Mouse (Mus musculus): Measurements from ENCODE around the gene Tufm. TPM values are rescaled to one million over a fixed set of nuclear protein-coding genes. Genes with fewer than 3 reads are reported as not detected.

Gene Tufm
- polyA plus RNA-seq, 1 experiment from 2014 or later, result 167 TPM

GRCm38 (mm10) chr7:126497966-126498365 is 10.8 kb downstream of the Tufm start:
- H3K36me3 ChIP-seq (ENCODE audit: control insufficient read depth, insufficient read depth, low read length), result peaks cover 58% of the 10 kb centered on the region
- WGBS, result 91% methylated on average over 12 of the region's 12 CpGs
- no peaks in the 10 kb centered on the region for H3K27me3 ChIP-seq (ENCODE audit: control insufficient read depth, insufficient read depth, low read length)
- DNase-seq (ENCODE audit: low spot score), result no peak
- no peak for ATAC-seq (ENCODE audit: insufficient read depth, low FRiP score, low TSS enrichment)
- H3K27ac ChIP-seq (ENCODE audit: low read depth, low read length), result no peak overlapping the region
- no peak overlapping the region for H3K4me3 ChIP-seq (ENCODE audit: low read depth, low read length)
- no peak overlapping the region for H3K4me2 ChIP-seq (ENCODE audit: low read depth)
- H3K9ac ChIP-seq (ENCODE audit: low read length), result no peak overlapping the region
- H3K9me3 ChIP-seq (ENCODE audit: control insufficient read depth, low read length), result no peaks in the 10 kb centered on the region
- peaks cover 6% of the 10 kb centered on the region for H3K4me1 ChIP-seq (ENCODE audit: control insufficient read depth, insufficient read depth, low read length)

GRCm38 (mm10) chr7:126499416-126499815 is 12.3 kb downstream of the Tufm start:
- peaks cover 6% of the 10 kb centered on the region for H3K4me1 ChIP-seq (ENCODE audit: control insufficient read depth, insufficient read depth, low read length)
- no peak overlapping the region for H3K4me3 ChIP-seq (ENCODE audit: low read depth, low read length)
- H3K9ac ChIP-seq (ENCODE audit: low read length), result no peak overlapping the region
- 93% methylated on average over 7 of the region's 7 CpGs for WGBS
- H3K9me3 ChIP-seq (ENCODE audit: control insufficient read depth, low read length), result no peaks in the 10 kb centered on the region
- H3K27ac ChIP-seq (ENCODE audit: low read depth, low read length), result no peak overlapping the region
- H3K27me3 ChIP-seq (ENCODE audit: control insufficient read depth, insufficient read depth, low read length), result no peaks in the 10 kb centered on the region
- ATAC-seq (ENCODE audit: insufficient read depth, low FRiP score, low TSS enrichment), result no peak
- no peak for DNase-seq (ENCODE audit: low spot score)
- H3K36me3 ChIP-seq (ENCODE audit: control insufficient read depth, insufficient read depth, low read length), result peaks cover 45% of the 10 kb centered on the region
- no peak overlapping the region for H3K4me2 ChIP-seq (ENCODE audit: low read depth)

GRCm38 (mm10) chr7:126501684-126502022 is 14.5 kb downstream of the Tufm start:
- Histone ChIP-seq H3K36me3 (ENCODE audit: control insufficient read depth, insufficient read depth, low read length) (peaks cover 27% of the 10 kb centered on the region), H3K4me3 (ENCODE audit: low read depth, low read length) (peak overlapping the region; percentile 99), H3K9ac (ENCODE audit: low read length) (peak overlapping the region; percentile 49), H3K27ac (ENCODE audit: low read depth, low read length) (peak overlapping the region; percentile 94), H3K27me3 (ENCODE audit: control insufficient read depth, insufficient read depth, low read length) (no peaks in the 10 kb centered on the region), H3K4me2 (ENCODE audit: low read depth) (peak overlapping the region; percentile 83), H3K4me1 (ENCODE audit: control insufficient read depth, insufficient read depth, low read length) (peaks cover 6% of the 10 kb centered on the region), H3K9me3 (ENCODE audit: control insufficient read depth, low read length) (no peaks in the 10 kb centered on the region)
- 0 out of 2 replicates have a peak, but pooled peaks have one; percentile 2 for ATAC-seq (ENCODE audit: insufficient read depth, low FRiP score, low TSS enrichment)
- 3% methylated on average over 9 of the region's 9 CpGs for WGBS
- DNase-seq (ENCODE audit: low spot score), result no peak

- WGBS, result under 1% methylated on average over 51 of the region's 57 CpGs
- Histone ChIP-seq H3K27ac (ENCODE audit: low read depth, low read length) (peak overlapping the region; percentile 94), H3K36me3 (ENCODE audit: control insufficient read depth, insufficient read depth, low read length) (peaks cover 22% of the 10 kb centered on the region), H3K27me3 (ENCODE audit: control insufficient read depth, insufficient read depth, low read length) (no peaks in the 10 kb centered on the region), H3K4me3 (ENCODE audit: low read depth, low read length) (peak overlapping the region; percentile 99), H3K4me2 (ENCODE audit: low read depth) (peak overlapping the region; percentile 83), H3K4me1 (ENCODE audit: control insufficient read depth, insufficient read depth, low read length) (peaks cover 6% of the 10 kb centered on the region), H3K9ac (ENCODE audit: low read length) (peak overlapping the region; percentile 98), H3K9me3 (ENCODE audit: control insufficient read depth, low read length) (no peaks in the 10 kb centered on the region)
- ATAC-seq (ENCODE audit: insufficient read depth, low FRiP score, low TSS enrichment) (peak; percentile 83), DNase-seq (ENCODE audit: low spot score) (peak; percentile 98)
Measured at GRCm38 (mm10) chr7:126502023-126502741, 15.0 kb downstream of the Tufm start.

- WGBS, result under 1% methylated on average over 40 of the region's 40 CpGs
- Histone ChIP-seq H3K27me3 (ENCODE audit: control insufficient read depth, insufficient read depth, low read length) (no peaks in the 10 kb centered on the region), H3K9ac (ENCODE audit: low read length) (peak overlapping the region; percentile 98), H3K36me3 (ENCODE audit: control insufficient read depth, insufficient read depth, low read length) (peaks cover 17% of the 10 kb centered on the region), H3K4me1 (ENCODE audit: control insufficient read depth, insufficient read depth, low read length) (peaks cover 6% of the 10 kb centered on the region), H3K9me3 (ENCODE audit: control insufficient read depth, low read length) (no peaks in the 10 kb centered on the region), H3K27ac (ENCODE audit: low read depth, low read length) (peak overlapping the region; percentile 94), H3K4me3 (ENCODE audit: low read depth, low read length) (peak overlapping the region; percentile 99), H3K4me2 (ENCODE audit: low read depth) (peak overlapping the region; percentile 83)
- ATAC-seq (ENCODE audit: insufficient read depth, low FRiP score, low TSS enrichment) (no peak), DNase-seq (ENCODE audit: low spot score) (no peak)
Measured at GRCm38 (mm10) chr7:126502751-126503150, 15.6 kb downstream of the Tufm start.

- peaks cover 6% of the 10 kb centered on the region for H3K4me1 ChIP-seq (ENCODE audit: control insufficient read depth, insufficient read depth, low read length)
- H3K36me3 ChIP-seq (ENCODE audit: control insufficient read depth, insufficient read depth, low read length), result peaks cover 13% of the 10 kb centered on the region
- ATAC-seq (ENCODE audit: insufficient read depth, low FRiP score, low TSS enrichment) (peak; percentile 74), DNase-seq (ENCODE audit: low spot score) (peak; percentile 100)
- H3K9me3 ChIP-seq (ENCODE audit: control insufficient read depth, low read length), result no peaks in the 10 kb centered on the region
- peak within 1 kb of the TSS; percentile 98 for H3K9ac ChIP-seq (ENCODE audit: low read length)
- WGBS, result under 1% methylated on average over 66 of the region's 72 CpGs
- H3K27me3 ChIP-seq (ENCODE audit: control insufficient read depth, insufficient read depth, low read length), result no peaks in the 10 kb centered on the region
- peak within 1 kb of the TSS; percentile 99 for H3K4me3 ChIP-seq (ENCODE audit: low read depth, low read length)
- H3K27ac ChIP-seq (ENCODE audit: low read depth, low read length), result peak within 1 kb of the TSS; percentile 94
- H3K4me2 ChIP-seq (ENCODE audit: low read depth), result peak within 1 kb of the TSS; percentile 83
Measured at GRCm38 (mm10) chr7:126503273-126503878, 16.2 kb downstream of the Tufm start, which contains the start of gene Atxn2l. Gene Atxn2l, minus strand, starts transcription at chr7:126503437.

GRCm38 (mm10) chr7:126504913-126505312 is 17.8 kb downstream of the Tufm start:
- WGBS, result 93% methylated on average over 2 of the region's 2 CpGs
- DNase-seq (ENCODE audit: low spot score), result no peak
- peaks cover 6% of the 10 kb centered on the region for H3K4me1 ChIP-seq (ENCODE audit: control insufficient read depth, insufficient read depth, low read length)
- ATAC-seq (ENCODE audit: insufficient read depth, low FRiP score, low TSS enrichment), result no peak
- no peak overlapping the region for H3K9ac ChIP-seq (ENCODE audit: low read length)
- H3K4me3 ChIP-seq (ENCODE audit: low read depth, low read length), result no peak overlapping the region
- H3K27me3 ChIP-seq (ENCODE audit: control insufficient read depth, insufficient read depth, low read length), result no peaks in the 10 kb centered on the region
- H3K27ac ChIP-seq (ENCODE audit: low read depth, low read length), result no peak overlapping the region
- no peaks in the 10 kb centered on the region for H3K9me3 ChIP-seq (ENCODE audit: control insufficient read depth, low read length)
- no peak overlapping the region for H3K4me2 ChIP-seq (ENCODE audit: low read depth)
- peaks cover 5% of the 10 kb centered on the region; the same call in 1 of the 2 replicates for H3K36me3 ChIP-seq (ENCODE audit: control insufficient read depth, insufficient read depth, low read length)

GRCm38 (mm10) chr7:126507126-126507778 is 20.1 kb downstream of the Tufm start:
- H3K27ac ChIP-seq (ENCODE audit: low read depth, low read length), result no peak overlapping the region

More at GRCm38 (mm10) chr7:126507126-126507778, 20.1 kb downstream of the Tufm start:
- Histone ChIP-seq H3K4me3 (ENCODE audit: low read depth, low read length) (no peak overlapping the region), H3K27me3 (ENCODE audit: control insufficient read depth, insufficient read depth, low read length) (no peaks in the 10 kb centered on the region), H3K9ac (ENCODE audit: low read length) (no peak overlapping the region), H3K9me3 (ENCODE audit: control insufficient read depth, low read length) (no peaks in the 10 kb centered on the region), H3K4me1 (ENCODE audit: control insufficient read depth, insufficient read depth, low read length) (no peaks in the 10 kb centered on the region), H3K4me2 (ENCODE audit: low read depth) (no peak overlapping the region), H3K36me3 (ENCODE audit: control insufficient read depth, insufficient read depth, low read length) (no peaks in the 10 kb centered on the region)
- ATAC-seq (ENCODE audit: insufficient read depth, low FRiP score, low TSS enrichment), result no peak
- WGBS, result 86% methylated on average over 8 of the region's 8 CpGs
- no peak for DNase-seq (ENCODE audit: low spot score)
